Mouse (Mus musculus): ENCODE data around the gene Ins2. TPM values are rescaled to one million over a fixed set of nuclear protein-coding genes. Genes with fewer than 3 reads are reported as not detected.
A peak's percentile ranks its signal among the peaks of the same experiment; 100 is the strongest.

The Ins2 gene
- polyA plus RNA-seq, 1 experiment from 2014 or later = not detected

DNA sequence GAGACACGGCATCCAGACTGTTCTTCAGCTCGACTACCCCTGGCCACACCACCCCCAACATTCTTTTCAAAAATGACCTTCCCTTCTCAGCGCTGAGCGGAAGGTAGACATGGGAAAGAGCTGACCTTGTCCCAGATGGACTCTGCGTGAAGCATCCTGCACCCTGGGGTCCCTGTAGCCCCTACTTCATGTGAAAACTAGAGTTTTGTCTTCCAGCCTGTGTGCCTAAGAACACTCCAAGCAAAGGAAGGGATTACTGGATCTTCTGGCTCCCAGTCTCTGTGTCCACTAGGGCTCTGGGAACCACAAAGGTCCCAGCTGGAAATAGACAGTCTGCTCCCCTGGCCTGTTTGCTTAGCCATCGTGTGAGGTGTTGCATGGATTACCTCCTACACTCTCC is 68.0 kb downstream of the Ins2 start:
- Histone ChIP-seq H3K9ac (replicated peaks) (no peak overlapping the region), H3K36me3 (no peaks in the 10 kb centered on the region), H3K4me3 (replicated peaks) (no peak overlapping the region), H3K27ac (no peak overlapping the region), H3K9me3 (peaks cover 3% of the 10 kb centered on the region), H3K4me1 (replicated peaks) (no peaks in the 10 kb centered on the region), H3K27me3 (no peaks in the 10 kb centered on the region), H3K4me2 (replicated peaks) (no peak overlapping the region)
- WGBS = 74% methylated on average over 6 of the region's 6 CpGs
- no peak for ATAC-seq

GRCm38 (mm10) chr7:142672120-142672519 is 71.1 kb downstream of the Ins2 start:
- H3K4me2 ChIP-seq (replicated peaks) = no peak overlapping the region
- 8% methylated on average over 4 of the region's 4 CpGs for WGBS
- H3K27ac ChIP-seq = no peak overlapping the region
- peaks cover 15% of the 10 kb centered on the region for H3K9me3 ChIP-seq
- H3K4me3 ChIP-seq (replicated peaks) = no peak overlapping the region
- peak; percentile 27; the same call in 1 of the 2 replicates for ATAC-seq
- H3K36me3 ChIP-seq = no peaks in the 10 kb centered on the region
- no peaks in the 10 kb centered on the region for H3K4me1 ChIP-seq (replicated peaks)
- peaks cover under 1% of the 10 kb centered on the region; the same call in 1 of the 2 replicates for H3K27me3 ChIP-seq
- no peak overlapping the region for H3K9ac ChIP-seq (replicated peaks)

- Histone ChIP-seq H3K4me3 (replicated peaks) (no peak overlapping the region), H3K27ac (no peak overlapping the region), H3K36me3 (no peaks in the 10 kb centered on the region), H3K4me2 (replicated peaks) (no peak overlapping the region), H3K9ac (replicated peaks) (no peak overlapping the region), H3K9me3 (peaks cover 15% of the 10 kb centered on the region), H3K27me3 (peaks cover 12% of the 10 kb centered on the region), H3K4me1 (replicated peaks) (no peaks in the 10 kb centered on the region)
- 89% methylated on average over 1 of the region's 1 CpGs for WGBS
- no peak for ATAC-seq
Measured at GRCm38 (mm10) chr7:142671067-142671466, 72.1 kb downstream of the Ins2 start.

- no peaks in the 10 kb centered on the region for H3K36me3 ChIP-seq
- 83% methylated on average over 23 of the region's 23 CpGs for WGBS
Measured at GRCm38 (mm10) chr7:142669751-142670625, 73.2 kb downstream of the Ins2 start, which contains the start of gene Gm49394. Gene Gm49394, minus strand, starts transcription at chr7:142669942.

DNA sequence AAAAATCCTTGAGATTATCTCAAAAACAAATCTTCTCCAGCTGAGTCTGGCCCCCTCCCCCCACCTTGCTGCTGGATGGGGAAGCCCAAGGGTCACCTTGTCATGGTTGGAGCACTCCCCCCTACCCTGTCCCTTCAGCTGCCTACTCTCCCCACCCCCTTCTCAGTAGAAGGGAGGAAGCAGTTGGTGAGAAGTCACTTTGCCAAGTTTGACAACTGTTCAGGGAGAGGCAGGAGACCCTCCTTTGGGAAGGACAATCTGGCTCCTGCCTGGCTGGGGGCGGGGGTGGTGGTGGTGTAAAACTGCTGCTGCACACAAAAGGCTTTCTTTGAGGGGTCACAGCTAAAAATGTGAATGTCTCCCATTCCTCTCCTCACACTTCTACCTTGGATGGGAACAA is 74.9 kb downstream of the Ins2 start:
- ATAC-seq = no peak
- Histone ChIP-seq H3K36me3 (no peaks in the 10 kb centered on the region), H3K27ac (no peak overlapping the region), H3K4me1 (replicated peaks) (peaks cover 5% of the 10 kb centered on the region; the same call in 1 of the 2 replicates), H3K27me3 (peaks cover 39% of the 10 kb centered on the region), H3K9ac (replicated peaks) (no peak overlapping the region), H3K9me3 (peaks cover 15% of the 10 kb centered on the region), H3K4me3 (replicated peaks) (no peak overlapping the region), H3K4me2 (replicated peaks) (no peak overlapping the region)
- WGBS = 94% methylated on average over 1 of the region's 1 CpGs

More at GRCm38 (mm10) chr7:142669751-142670625, 73.2 kb downstream of the Ins2 start, which contains the start of gene Gm49394:
- H3K9ac ChIP-seq (replicated peaks) = no peak within 1 kb of the TSS
- peaks cover 22% of the 10 kb centered on the region for H3K27me3 ChIP-seq
- ATAC-seq = no peak
- H3K27ac ChIP-seq = no peak within 1 kb of the TSS
- peaks cover 15% of the 10 kb centered on the region for H3K9me3 ChIP-seq
- no peak within 1 kb of the TSS for H3K4me3 ChIP-seq (replicated peaks)
- H3K4me1 ChIP-seq (replicated peaks) = no peaks in the 10 kb centered on the region
- no peak within 1 kb of the TSS for H3K4me2 ChIP-seq (replicated peaks)

GRCm38 (mm10) chr7:142667521-142667920 is 75.7 kb downstream of the Ins2 start:
- ATAC-seq = no peak

GRCm38 (mm10) chr7:142666659-142667058 is 76.5 kb downstream of the Ins2 start, which contains the start of gene Igf2:
Gene Igf2, minus strand, starts transcription at chr7:142666816.
- 72% methylated on average over 2 of the region's 2 CpGs for WGBS
- Histone ChIP-seq H3K4me2 (replicated peaks) (no peak within 1 kb of the TSS), H3K9me3 (peaks cover 15% of the 10 kb centered on the region), H3K36me3 (no peaks in the 10 kb centered on the region), H3K27ac (no peak within 1 kb of the TSS), H3K9ac (replicated peaks) (no peak within 1 kb of the TSS), H3K4me3 (replicated peaks) (no peak within 1 kb of the TSS), H3K27me3 (peaks cover 56% of the 10 kb centered on the region), H3K4me1 (replicated peaks) (peaks cover 5% of the 10 kb centered on the region; the same call in 1 of the 2 replicates)
- ATAC-seq = no peak

More at GRCm38 (mm10) chr7:142667521-142667920, 75.7 kb downstream of the Ins2 start:
- Histone ChIP-seq H3K9ac (replicated peaks) (no peak overlapping the region), H3K4me1 (replicated peaks) (peaks cover 5% of the 10 kb centered on the region; the same call in 1 of the 2 replicates), H3K4me3 (replicated peaks) (no peak overlapping the region), H3K4me2 (replicated peaks) (no peak overlapping the region), H3K9me3 (peaks cover 15% of the 10 kb centered on the region), H3K36me3 (no peaks in the 10 kb centered on the region), H3K27ac (no peak overlapping the region), H3K27me3 (peaks cover 47% of the 10 kb centered on the region)
- 96% methylated on average over 18 of the region's 18 CpGs for whole genome bisulfite sequencing

DNA sequence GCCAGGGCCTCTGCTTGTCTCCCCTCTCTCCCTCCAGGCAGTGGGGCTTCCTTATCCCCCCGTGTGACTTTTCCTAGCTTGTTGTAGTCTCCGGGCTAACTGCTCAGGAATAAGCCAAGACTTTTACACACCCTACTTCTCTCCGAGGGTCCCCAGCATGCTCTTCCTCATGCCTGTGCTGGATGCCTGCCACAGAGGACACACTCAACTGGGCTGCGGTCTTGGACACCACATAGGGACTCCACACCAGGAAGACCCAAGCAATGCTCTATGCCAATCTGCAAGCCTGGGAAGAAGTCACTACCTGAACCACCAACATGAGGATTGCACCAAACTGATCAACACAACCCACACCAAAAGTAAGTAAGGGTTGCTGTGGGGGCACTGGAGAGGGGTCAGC is 77.1 kb downstream of the Ins2 start:
- peaks cover 6% of the 10 kb centered on the region; the same call in 1 of the 2 replicates for H3K4me1 ChIP-seq (replicated peaks)
- H3K9ac ChIP-seq (replicated peaks) = no peak overlapping the region
- H3K9me3 ChIP-seq = peaks cover 15% of the 10 kb centered on the region
- H3K27me3 ChIP-seq = peaks cover 61% of the 10 kb centered on the region
- no peaks in the 10 kb centered on the region for H3K36me3 ChIP-seq
- H3K27ac ChIP-seq = no peak overlapping the region
- H3K4me2 ChIP-seq (replicated peaks) = no peak overlapping the region
- no peak for ATAC-seq
- WGBS = 72% methylated on average over 4 of the region's 4 CpGs
- no peak overlapping the region for H3K4me3 ChIP-seq (replicated peaks)

DNA sequence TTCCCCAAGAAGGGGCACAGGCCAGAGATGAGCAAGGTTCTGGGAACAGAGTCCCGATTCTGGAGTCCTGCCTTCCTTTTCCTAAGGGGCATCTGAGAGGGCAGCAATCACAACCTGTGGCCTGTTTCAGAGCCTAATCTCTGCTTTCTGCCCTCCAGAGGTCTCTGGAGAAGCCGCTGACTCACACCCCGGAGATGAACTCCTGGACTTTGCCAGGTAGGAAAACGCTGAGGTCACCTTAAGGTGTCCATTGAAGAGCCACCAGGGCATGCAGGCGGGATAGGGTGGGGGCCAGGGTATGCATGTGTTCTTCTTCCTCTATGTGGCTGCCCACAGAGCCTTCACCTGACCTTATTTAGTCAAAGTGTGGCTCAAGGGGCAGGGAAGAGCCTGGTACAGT is 77.8 kb downstream of the Ins2 start:
- WGBS = 42% methylated on average over 5 of the region's 5 CpGs
- Histone ChIP-seq H3K27ac (no peak overlapping the region), H3K9me3 (peaks cover 14% of the 10 kb centered on the region), H3K4me3 (replicated peaks) (no peak overlapping the region), H3K4me2 (replicated peaks) (no peak overlapping the region), H3K36me3 (no peaks in the 10 kb centered on the region), H3K9ac (replicated peaks) (no peak overlapping the region), H3K27me3 (peaks cover 69% of the 10 kb centered on the region), H3K4me1 (replicated peaks) (peaks cover 13% of the 10 kb centered on the region)
- no peak for ATAC-seq

- Histone ChIP-seq H3K9me3 (peaks cover 6% of the 10 kb centered on the region; the same call in 1 of the 2 replicates), H3K36me3 (no peaks in the 10 kb centered on the region), H3K27ac (no peak overlapping the region), H3K27me3 (peaks cover 77% of the 10 kb centered on the region), H3K4me1 (replicated peaks) (peaks cover 20% of the 10 kb centered on the region), H3K9ac (replicated peaks) (no peak overlapping the region), H3K4me2 (replicated peaks) (no peak overlapping the region), H3K4me3 (replicated peaks) (no peak overlapping the region)
- WGBS = 5% methylated on average over 9 of the region's 9 CpGs
- 0 out of 2 replicates have a peak, but pooled peaks have one; percentile 30 for ATAC-seq
Measured at GRCm38 (mm10) chr7:142664465-142665029, 78.6 kb downstream of the Ins2 start.

DNA sequence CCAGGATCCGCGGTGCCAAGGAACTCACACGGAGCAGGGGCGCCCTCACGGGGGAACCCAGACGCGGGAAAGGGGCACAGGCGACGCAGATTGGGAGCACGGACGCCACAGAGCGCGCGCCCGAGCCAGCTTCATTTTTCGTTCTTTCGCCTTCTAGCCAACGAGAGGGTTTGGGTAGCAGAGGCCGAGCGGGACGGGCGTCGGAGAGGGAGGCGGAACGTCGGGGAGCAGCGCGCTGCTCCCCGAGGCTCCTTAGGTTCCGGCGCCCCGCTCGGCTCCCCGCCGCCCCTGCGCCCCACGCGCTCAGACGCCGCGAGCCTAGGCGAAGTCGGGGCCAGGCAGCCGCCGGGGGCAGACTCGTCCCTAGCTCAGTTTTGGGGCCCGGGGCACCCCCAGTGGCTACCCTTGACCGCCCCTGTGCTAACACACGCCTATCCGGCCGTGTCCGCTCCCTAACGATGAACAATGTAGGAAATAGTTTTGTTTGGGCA is 79.2 kb downstream of the Ins2 start:
- 0 out of 2 replicates have a peak, but pooled peaks cover under 1% of the 10 kb centered on the region for H3K9me3 ChIP-seq

DNA sequence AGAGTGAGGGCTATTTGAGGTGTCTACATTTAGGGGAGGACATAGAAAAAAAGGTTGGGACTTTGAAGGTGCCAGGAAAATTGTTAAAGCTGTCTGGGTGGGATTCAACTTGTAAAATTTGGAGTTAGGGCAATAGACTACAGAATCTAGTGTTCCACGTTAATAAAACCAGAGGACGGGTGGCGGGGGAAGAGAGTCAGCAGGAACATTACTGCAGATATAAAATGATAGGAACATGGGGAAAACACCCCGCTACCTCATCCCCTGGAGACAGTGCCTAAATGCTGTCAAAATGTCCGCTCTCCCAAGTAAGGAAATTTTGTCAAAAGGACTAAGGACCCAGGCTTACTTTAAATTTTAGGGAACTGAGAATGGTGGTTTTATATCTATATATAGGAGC is 80.0 kb downstream of the Ins2 start:
- H3K27me3 ChIP-seq = peaks cover 91% of the 10 kb centered on the region
- WGBS = 4% methylated on average over 5 of the region's 5 CpGs
- H3K4me3 ChIP-seq (replicated peaks) = no peak overlapping the region
- H3K4me1 ChIP-seq (replicated peaks) = peaks cover 34% of the 10 kb centered on the region
- no peak overlapping the region for H3K9ac ChIP-seq (replicated peaks)
- H3K9me3 ChIP-seq = no peaks in the 10 kb centered on the region
- H3K4me2 ChIP-seq (replicated peaks) = no peak overlapping the region
- no peak for ATAC-seq
- no peaks in the 10 kb centered on the region for H3K36me3 ChIP-seq
- no peak overlapping the region for H3K27ac ChIP-seq

More for the DNA sequence above, 79.2 kb downstream of the Ins2 start:
- Histone ChIP-seq H3K4me1 (replicated peaks) (peaks cover 26% of the 10 kb centered on the region), H3K4me3 (replicated peaks) (peak overlapping the region; percentile 13), H3K9ac (replicated peaks) (no peak overlapping the region), H3K27ac (no peak overlapping the region), H3K27me3 (peaks cover 82% of the 10 kb centered on the region), H3K4me2 (replicated peaks) (peak overlapping the region; percentile 27), H3K36me3 (no peaks in the 10 kb centered on the region)
- under 1% methylated on average over 53 of the region's 53 CpGs for WGBS
- no peak for ATAC-seq

Measured in midbrain, embryonic 13.5 days (tissue).